Mouse (Mus musculus) bone marrow, adult 2 months (tissue): ENCODE measurements around the gene Hcfc1. TPM values are rescaled to one million over a fixed set of nuclear protein-coding genes. Genes with fewer than 3 reads are reported as not detected.
A peak's percentile ranks its signal among the peaks of the same experiment; 100 is the strongest.

Source experiments
- H3K27ac ChIP-seq: fragments of 200-500 bp; 2 replicates; pipeline ENCODE4 v1.5.1; 2012; ENCODE audit warnings: low read depth, mild to moderate bottlenecking, control low read depth, inconsistent platforms, low read length; ENCODE audit not compliant: control insufficient read depth, poor library complexity, insufficient read depth
- H3K4me1 ChIP-seq: fragments of 200-500 bp; 2 replicates; pipeline ENCODE4 v1.6.1; 2011; ENCODE audit warnings: low read length; ENCODE audit not compliant: control insufficient read depth, insufficient read depth
- H3K4me3 ChIP-seq: fragments of 200-500 bp; replicated peaks from 2 replicates; pipeline ENCODE3; 2011; ENCODE audit warnings: mild to moderate bottlenecking, low read depth, low read length, control low read depth; ENCODE audit not compliant: control insufficient read depth
- CTCF ChIP-seq: fragments of 200-500 bp; IDR thresholded peaks from 2 replicates; pipeline ENCODE4 v1.5.1; 2011; ENCODE audit warnings: low read length, control low read depth; ENCODE audit not compliant: control insufficient read depth, insufficient read depth
- POLR2A ChIP-seq: fragments of 200-500 bp; IDR thresholded peaks from 2 replicates; pipeline ENCODE4 v1.6.1; 2011; ENCODE audit warnings: low read depth, mild to moderate bottlenecking, control low read depth, low read length, borderline replicate concordance; ENCODE audit not compliant: control insufficient read depth
- WGBS: fragments of 180-500 bp; shearing (Covaris S2); methylation state at CpG from one replicate; pipeline ENCODE4 v1.1.7; 2018; 5-methylcytosine and 5-hydroxymethylcytosine counted together
- polyA plus RNA-seq: library from polyadenylated mRNA; stranded (reverse); fragments of >200 nt; gene quantifications from 2 replicates; pipeline ENCODE4 v1.2.4, GENCODE M21; 2011; ENCODE audit warnings: low replicate concordance; ENCODE audit not compliant: missing spikeins, insufficient read depth, insufficient read length

The Hcfc1 gene
- polyA plus RNA-seq: 38.5 and 58.8 TPM in 2 replicates

GRCm38 (mm10) chrX:73966248-73967176 lies at the start of gene Hcfc1:
TSS of gene Hcfc1 (minus strand) at chrX:73966357.
- H3K27ac ChIP-seq: peak within 1 kb of the TSS; percentile 100
- H3K4me1 ChIP-seq: no peaks in the 10 kb centered on the region
- TF ChIP-seq POLR2A (no peak; the same call in 1 of the 2 replicates), CTCF (no peak)
- peak within 1 kb of the TSS; percentile 98 for H3K4me3 ChIP-seq
- WGBS: 15% methylated on average over 58 of the region's 58 CpGs

DNA sequence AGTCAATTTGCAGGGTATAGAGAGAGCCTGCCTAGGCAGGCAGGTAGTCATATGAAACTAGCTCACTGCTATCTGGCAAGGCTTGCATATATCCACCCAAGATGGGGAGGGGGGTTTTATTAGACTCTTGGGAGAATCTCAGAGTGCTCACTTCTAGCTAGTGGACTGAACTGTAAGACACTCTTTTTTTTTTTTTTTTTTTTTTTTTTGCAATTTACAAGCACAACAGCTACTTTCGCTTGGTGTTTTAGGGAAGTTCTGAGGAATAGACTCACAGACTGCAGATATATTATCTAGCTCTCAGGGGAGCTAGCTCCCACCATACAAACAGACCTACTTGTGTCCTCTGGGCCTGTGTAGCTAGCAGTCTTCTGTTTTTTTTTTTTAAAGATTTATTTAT lies 48.4 kb upstream of the Hcfc1 start:
- Histone ChIP-seq H3K4me1 (no peaks in the 10 kb centered on the region), H3K4me3 (no peak overlapping the region), H3K27ac (no peak overlapping the region)
- 82% methylated on average over 1 of the region's 1 CpGs for WGBS
- TF ChIP-seq POLR2A: no peak
- no peak for TF ChIP-seq CTCF

- 71% methylated on average over 8 of the region's 8 CpGs for WGBS
- TF ChIP-seq CTCF: no peak
- TF ChIP-seq POLR2A: no peak
- no peaks in the 10 kb centered on the region for H3K4me1 ChIP-seq
- no peak overlapping the region for H3K27ac ChIP-seq
- H3K4me3 ChIP-seq: no peak overlapping the region
Observed at GRCm38 (mm10) chrX:74008063-74008462, 41.9 kb upstream of the Hcfc1 start.

DNA sequence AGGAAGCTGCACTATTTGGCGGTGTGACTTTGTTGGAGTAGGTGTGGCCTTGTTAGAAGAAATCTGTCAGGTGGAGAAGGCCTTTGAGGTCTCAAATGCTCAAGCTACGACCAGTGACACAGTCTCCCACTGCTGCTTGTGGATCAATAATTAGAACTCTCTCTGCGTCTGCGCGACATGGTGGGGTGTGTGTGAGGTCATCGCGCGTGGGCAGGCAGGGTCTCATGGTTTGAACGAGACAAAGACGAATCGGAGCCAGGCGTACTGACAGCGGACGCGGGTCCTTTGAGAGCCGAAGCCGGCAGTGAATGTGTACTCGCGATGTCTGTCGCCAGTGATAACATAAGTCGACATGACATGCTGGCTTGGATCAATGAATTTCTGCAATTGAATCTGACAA lies 40.2 kb upstream of the Hcfc1 start:
- no peak overlapping the region for H3K27ac ChIP-seq

GRCm38 (mm10) chrX:74003644-74004043 lies 37.5 kb upstream of the Hcfc1 start:
- no peak for TF ChIP-seq POLR2A
- TF ChIP-seq CTCF: no peak
- H3K27ac ChIP-seq: no peak overlapping the region
- no peaks in the 10 kb centered on the region; the same call in 1 of the 2 replicates for H3K4me1 ChIP-seq
- no peak overlapping the region for H3K4me3 ChIP-seq
- 43% methylated on average over 2 of the region's 2 CpGs for WGBS

More for the DNA sequence above, 40.2 kb upstream of the Hcfc1 start:
- H3K4me3 ChIP-seq: no peak overlapping the region
- whole genome bisulfite sequencing: 91% methylated on average over 21 of the region's 21 CpGs
- no peaks in the 10 kb centered on the region for H3K4me1 ChIP-seq
- TF ChIP-seq CTCF (no peak), POLR2A (no peak)

- Histone ChIP-seq H3K27ac (no peak overlapping the region), H3K4me3 (no peak overlapping the region), H3K4me1 (no peaks in the 10 kb centered on the region; the same call in 1 of the 2 replicates)
- TF ChIP-seq POLR2A (no peak), CTCF (no peak)
- WGBS: 38% methylated on average over 3 of the region's 3 CpGs
Observed at GRCm38 (mm10) chrX:74001024-74001423, 34.9 kb upstream of the Hcfc1 start.

DNA sequence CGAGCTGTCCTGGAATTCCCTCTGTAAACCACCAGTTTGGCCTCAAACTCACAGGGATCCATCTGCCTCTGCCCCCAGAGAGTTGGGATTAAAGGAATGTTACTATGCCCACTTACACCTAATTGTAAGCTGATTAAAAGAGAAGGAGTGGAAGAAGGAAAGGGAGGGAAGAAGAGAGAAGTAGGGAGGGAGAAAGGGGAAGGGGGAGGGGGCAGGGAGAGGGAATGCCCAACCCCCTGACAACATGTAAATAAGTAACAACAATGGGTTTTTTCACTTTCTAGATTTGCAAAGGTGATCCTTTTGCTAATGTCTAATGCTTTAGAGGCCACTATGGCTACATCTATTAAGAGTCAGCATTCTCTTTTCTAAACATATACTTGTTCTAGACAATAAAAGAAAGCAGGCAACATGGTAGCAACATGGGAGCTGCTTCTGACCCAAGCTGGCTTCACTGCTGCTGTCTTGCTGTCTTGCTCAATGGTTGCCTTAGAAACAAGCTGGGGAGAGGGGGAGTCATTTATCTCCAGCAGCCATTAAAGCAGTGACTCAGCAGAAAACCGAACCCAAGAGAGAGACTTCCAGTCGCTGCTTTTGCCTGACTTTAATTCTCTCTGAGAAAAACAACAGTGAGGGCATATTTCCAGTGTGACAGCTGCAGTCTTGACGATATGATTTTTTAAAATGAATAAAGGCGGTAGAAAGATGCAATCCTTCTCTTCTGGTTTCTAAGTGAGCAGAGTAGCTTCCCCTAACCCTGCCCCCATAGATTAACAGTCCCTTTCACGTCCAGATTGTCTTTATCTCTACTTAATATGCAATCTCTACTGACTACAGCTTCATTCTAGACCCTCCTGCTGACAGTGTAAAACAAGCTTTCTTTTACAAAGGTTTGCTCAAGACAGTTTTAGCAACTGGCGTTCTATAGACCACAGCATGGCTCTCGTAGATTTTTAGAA lies 33.0 kb upstream of the Hcfc1 start:
- TF ChIP-seq POLR2A (no peak), CTCF (no peak)
- Histone ChIP-seq H3K27ac (no peak overlapping the region), H3K4me1 (no peaks in the 10 kb centered on the region; the same call in 1 of the 2 replicates), H3K4me3 (no peak overlapping the region)
- WGBS: 28% methylated on average over 8 of the region's 8 CpGs
